Mouse (Mus musculus) layer of hippocampus, postnatal 14 days (tissue): Measurements from ENCODE around the gene St6galnac4. TPM values are rescaled to one million over a fixed set of nuclear protein-coding genes. Genes with fewer than 3 reads are reported as not detected.

Source experiments
- DNase-seq, 2 experiments: peaks; one replicate each; pipeline ENCODE4 v3.0.0; 2021 to 2022; ENCODE audit warnings: low spot score in 2 of 2, mixed read lengths in 1 of 2
- long read RNA-seq, 2 experiments: library from polyadenylated mRNA; stranded (forward); transcript quantifications; one replicate each; pipeline ENCODE4 v2.0.0; 2021
- total RNA-seq, 2 experiments: library from RNA; stranded (reverse); gene quantifications; 2 replicates each; pipeline ENCODE4 v1.2.3; 2021

Gene St6galnac4
- total RNA-seq, result 10 to 100 TPM; 41.7 to 42.1 TPM
- long read RNA-seq, experiment 1, transcript St6galnac4-204 (5 exons, 2,826 nt), result major isoform, 24 of 62 reads
- long read RNA-seq, experiment 1, transcript St6galnac4-201 (6 exons, 3,626 nt), result minor isoform, 23 of 62 reads
- long read RNA-seq, experiment 1, partial matches to known transcripts, result 4 of 62 reads
- long read RNA-seq, experiment 1, other reads (novel, unspliced or antisense), result 11 of 62 reads
- long read RNA-seq, experiment 2, transcript St6galnac4-204 (5 exons, 2,826 nt), result major isoform, 38 of 78 reads
- long read RNA-seq, experiment 2, transcript St6galnac4-201 (6 exons, 3,626 nt), result minor isoform, 19 of 78 reads
- long read RNA-seq, experiment 2, partial matches to known transcripts, result 10 of 78 reads
- long read RNA-seq, experiment 2, other reads (novel, unspliced or antisense), result 9 of 78 reads

DNA sequence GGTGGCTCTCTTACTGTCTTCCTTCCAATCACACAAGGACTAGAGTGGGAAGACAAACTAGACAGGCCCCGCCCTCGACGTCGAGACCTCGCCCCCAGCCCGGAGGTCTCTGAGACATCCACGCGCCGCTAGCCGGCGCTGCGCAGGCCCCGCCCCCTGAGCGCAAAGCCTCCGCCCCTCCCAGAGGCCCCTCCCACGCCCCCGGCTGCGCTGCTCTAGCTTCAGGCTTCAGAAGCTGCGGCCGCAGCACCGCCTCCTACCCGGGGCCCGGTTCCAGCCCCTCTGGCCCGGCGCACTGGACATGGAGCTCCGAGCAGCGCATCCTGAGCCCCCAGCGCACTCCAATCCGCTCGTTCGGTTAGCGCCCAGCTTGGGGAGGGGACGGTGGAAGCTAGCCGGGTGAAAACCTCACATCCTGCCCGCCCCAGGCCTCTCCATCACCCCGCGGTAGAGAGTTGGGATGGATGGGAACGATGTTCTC, at the start of gene St6galnac4:
TSS of gene St6galnac4 (plus strand) at position 225 of the 481 bp plus-strand sequence.
- peak; percentile 82 to 89 for DNase-seq

DNA sequence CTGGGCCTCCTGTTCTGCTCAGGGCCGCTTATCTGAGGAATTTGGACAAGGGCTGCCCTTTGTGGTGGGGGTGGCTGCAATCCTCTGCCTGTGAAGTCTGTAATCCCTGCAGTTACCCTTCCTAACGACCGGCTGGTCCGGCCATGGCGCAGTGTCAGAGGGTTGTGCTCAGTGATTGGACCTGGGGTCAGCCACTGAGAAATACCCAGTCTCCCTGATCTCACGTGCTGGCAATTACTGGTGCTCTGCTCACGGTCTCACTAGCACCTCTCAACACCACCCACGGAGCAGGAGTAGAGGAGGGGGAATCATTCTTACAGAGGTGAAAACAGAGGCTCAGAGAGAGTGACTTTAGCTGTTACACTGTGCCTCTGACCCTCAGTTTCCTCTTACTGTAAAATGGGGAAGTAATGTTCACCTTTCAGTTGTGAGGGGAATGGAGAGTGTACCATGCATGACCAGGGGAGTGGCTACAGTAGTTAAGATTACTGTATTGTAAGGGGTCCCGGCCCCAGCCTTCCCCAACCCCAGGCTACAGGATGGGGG, 49.5 kb upstream of the St6galnac4 start:
- DNase-seq, result no peak

GRCm38 (mm10) chr2:32537941-32538340, 49.0 kb upstream of the St6galnac4 start:
- no peak for DNase-seq

DNA sequence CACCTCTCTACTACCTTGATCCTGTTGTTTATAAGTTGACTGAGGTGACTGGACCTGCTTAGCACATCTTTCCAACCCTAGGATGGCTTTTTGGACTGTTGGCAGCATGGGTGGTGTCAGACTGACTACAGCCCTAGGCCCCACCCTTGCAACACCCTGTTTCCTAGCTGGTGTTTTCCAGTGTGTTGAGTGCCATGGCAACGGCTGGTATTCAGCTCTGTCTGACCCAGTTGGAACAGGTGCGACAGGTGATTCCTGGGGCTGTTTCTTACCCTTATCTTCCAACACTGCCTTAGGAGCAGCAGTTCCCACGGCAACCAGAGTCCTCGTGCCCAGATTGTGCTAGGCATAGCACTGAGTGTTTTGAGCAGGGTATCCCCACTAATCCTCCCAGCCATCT, 48.4 kb upstream of the St6galnac4 start:
- no peak for DNase-seq

- DNase-seq, result no peak
These were observed 47.4 kb upstream of the St6galnac4 start for GRCm38 (mm10) chr2:32539452-32539981.

- DNase-seq, result no peak
These were observed 45.5 kb upstream of the St6galnac4 start for GRCm38 (mm10) chr2:32541333-32541908.

DNA sequence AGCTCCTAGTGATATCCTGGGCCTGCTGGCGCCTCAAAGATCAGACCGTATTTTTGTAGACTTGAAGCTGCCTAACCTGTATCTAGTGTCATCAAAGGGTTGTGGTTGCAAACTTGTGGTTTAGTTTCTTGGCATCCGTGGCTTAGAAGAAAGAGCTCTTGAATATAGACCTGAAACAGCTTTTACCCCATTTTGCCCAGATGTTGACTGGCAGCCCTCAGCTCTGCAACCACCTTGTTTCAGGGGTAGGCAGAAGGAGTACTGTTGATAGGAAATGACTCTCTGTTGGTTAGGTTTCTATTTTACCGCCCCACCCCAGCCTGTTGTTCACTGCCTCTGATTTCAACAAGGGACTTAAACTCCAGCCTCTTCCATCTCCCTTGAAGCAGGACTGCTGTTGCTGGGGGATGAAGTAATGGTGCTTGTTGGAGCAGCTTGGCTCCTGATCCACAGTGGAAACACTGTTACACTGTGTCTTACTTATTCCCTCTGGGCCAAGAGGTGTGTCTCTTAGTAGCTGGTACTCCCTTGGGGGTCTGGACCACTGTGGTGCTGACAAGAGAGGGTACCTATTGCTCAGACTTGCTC, 44.8 kb upstream of the St6galnac4 start:
- DNase-seq, result no peak

- DNase-seq, result peak in 1 of 2 experiments; percentile 48
These were observed 43.9 kb upstream of the St6galnac4 start for GRCm38 (mm10) chr2:32543031-32543449.

DNA sequence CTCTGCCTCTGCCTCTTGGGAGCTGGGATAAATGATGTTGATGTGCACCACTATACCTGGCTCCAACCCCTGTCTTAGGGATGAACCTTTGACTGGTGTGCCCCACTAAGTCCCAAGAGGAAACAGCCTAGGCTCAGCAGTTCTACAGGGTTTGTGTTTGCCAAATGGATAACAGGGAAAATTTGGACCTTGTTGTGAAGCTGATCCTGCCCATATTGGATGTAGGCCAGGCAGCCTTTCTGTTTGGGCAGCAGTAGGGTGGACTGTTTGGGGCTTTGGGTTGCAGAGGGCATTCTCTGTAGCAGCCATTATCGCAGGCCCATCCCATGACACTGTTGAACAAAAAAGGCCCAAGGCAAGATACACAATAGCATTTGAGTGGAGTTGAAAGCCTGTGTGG, 39.9 kb upstream of the St6galnac4 start:
- no peak for DNase-seq

DNA sequence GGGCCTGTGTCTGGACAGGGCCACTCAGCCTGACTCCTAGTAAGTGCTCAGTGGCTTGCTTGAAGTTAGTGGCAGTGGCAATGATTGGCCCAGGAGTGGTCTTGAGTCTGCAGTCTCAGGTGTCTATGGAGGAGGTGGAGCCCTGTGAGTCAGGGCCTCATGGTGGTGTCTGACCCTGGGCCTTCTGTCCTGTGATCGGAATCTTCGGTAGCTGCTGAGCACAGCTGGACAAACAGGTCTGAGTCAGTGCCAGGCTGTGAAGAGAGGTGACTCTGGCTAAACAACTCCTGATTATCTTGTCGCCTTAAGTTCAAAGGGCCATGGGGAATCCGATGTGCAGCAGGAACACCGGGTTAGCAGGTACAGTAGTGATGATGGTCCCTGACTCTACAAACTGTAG, 39.5 kb upstream of the St6galnac4 start:
- no peak for DNase-seq

DNA sequence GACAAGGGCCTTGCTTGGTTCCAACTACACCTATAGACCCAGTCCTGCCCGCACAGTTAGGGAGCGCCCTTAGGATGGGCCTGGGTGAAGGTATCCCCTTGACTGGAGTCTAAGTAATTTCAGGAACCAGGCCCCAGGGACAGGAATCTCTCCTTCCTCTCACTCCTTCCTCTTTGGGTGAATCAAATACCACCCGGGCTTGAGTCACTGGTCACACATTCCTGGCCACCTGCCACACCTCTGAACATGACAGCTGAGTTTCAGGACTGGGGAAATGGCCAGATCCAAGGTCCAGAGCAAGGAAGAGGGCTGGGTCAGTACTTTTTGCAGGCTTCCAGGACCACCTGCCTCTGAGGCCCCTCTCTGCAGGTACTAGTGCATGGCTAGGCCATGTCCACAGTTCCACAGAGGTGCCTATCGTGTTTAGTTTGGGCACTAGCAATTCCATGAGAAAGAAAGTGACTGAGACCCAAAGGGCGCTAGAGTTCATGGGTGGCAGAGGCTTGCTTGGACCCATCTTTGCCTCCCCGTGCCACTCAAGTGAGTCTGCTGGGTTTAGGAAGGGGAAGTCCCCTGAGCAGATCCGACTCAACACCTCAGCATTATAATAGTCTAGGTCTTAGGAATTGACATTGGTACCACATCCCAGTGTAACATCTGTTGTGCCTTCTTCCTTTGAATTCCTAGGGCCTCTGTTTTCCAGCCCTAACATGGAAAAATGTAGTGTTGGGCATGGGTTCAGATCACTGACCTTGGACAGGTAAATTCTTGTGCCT, 38.7 kb upstream of the St6galnac4 start:
- DNase-seq, result no peak

GRCm38 (mm10) chr2:32549171-32549570, 37.7 kb upstream of the St6galnac4 start:
- DNase-seq, result no peak

DNA sequence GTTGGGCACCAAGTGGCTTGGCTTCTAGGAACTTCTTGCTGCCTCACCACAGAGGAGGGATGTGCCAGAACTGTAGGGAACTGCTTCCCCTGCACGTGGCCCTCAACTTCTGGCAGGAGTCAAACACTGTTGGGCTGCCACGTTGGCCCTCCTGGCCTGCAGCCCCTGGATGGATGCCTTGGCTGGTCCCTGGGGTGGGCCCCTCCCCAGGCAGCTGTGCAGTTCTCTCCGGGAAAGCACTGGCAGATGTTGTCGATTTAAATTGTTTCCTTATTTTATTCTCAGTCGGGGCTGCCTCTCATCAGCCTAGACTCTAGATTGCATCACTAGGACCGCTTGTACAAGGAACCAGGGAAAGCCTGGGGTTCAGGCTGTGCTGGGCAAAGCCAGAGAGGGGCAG, 37.1 kb upstream of the St6galnac4 start:
- no peak for DNase-seq

DNA sequence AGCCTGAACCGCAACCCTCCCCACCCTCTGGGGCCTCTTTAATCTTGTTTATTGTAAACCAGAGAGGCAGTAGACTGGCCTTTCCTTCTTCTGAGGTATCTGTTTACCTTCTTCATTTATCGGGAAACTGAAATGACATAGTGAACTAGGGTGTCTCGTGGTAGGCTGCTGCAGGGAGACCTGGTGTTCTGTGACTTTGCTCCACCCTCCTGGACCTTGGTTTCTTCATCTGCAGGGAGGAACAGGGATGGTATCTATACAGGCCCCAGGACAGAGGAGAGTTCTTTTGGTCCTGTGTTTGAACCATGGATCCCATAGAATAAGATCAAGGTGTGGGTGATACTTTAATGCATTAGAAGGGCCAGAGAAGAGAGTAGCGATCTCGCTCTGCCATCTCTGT, 35.7 kb upstream of the St6galnac4 start:
- no peak for DNase-seq

GRCm38 (mm10) chr2:32553592-32554148, 33.2 kb upstream of the St6galnac4 start:
- DNase-seq, result no peak

GRCm38 (mm10) chr2:32555484-32555883, 31.4 kb upstream of the St6galnac4 start:
- no peak for DNase-seq

DNA sequence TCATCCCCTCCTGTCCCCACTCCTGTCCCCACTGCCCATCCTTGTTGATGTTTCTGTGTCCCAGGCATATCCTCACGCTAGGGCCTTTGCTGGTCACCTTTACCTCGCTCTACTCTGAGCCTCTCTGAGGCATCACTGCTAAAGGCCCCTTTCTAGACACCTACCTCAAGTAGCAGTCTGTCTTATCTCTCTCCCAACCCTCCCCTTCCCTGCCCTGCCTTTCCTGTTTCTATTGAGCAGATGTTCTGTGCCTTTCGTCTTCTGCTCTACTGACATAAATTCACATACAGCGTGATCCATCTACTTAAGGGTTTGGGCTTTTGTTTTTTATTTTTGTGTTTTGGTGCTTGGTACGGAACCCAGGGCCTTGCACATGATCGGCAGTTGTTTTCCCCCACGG, 30.9 kb upstream of the St6galnac4 start:
- no peak for DNase-seq

- no peak for DNase-seq
These were observed 27.3 kb upstream of the St6galnac4 start for GRCm38 (mm10) chr2:32559570-32559969.

DNA sequence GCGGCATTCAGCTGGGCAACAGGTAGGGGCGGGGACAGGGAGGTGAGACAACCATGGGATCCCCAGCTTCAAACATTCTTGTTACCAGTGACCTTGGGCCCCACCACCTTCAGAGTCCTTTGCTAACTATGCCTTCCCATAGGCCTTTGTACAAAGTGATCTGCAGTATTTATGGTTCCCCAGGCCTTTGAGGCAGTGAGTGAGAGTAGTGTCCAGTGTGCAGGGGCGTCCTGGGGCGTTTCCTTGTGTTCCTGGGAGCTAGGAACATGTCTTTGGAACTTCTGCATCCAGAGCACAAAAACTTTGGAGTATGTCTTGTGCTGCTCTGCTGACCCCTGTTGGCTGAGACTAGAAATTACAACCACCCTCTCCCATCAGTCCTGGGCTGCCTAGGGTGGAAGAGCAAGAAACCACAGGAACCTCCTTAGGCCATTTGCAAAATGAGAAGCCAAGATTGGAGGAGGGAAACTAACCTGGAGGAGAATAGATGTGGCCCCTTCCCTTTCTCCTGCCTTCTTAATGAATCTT, 20.3 kb upstream of the St6galnac4 start:
- DNase-seq, result peak; percentile 60 to 71

DNA sequence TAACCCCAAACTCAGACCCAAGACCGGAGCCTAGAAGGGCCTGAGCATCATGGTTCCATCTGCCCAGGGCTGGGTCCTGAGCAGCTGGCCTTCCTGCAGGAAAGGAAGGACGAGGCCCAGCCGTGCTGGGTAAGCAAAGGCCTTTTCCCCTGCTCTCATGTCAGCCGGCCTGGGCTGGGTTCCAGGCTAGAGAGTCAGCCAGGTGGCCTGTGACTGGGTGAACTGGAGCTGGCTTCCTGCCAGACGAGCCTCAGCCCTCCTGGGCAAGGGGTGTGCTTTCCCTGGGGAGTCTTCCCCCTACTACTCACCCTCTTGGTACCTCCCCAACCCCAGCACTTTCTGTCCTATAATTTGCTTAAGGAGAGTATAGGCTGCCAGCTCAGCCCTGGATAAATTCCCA, 18.7 kb upstream of the St6galnac4 start:
- DNase-seq, result no peak
